Mouse (Mus musculus) left cerebral cortex, adult 11 months (tissue): Measurements from ENCODE around the gene Ttn.

Source experiments
- DNase-seq: peaks from one replicate; pipeline ENCODE4 v3.0.0; 2022; ENCODE audit warnings: low spot score

The Ttn gene

DNA sequence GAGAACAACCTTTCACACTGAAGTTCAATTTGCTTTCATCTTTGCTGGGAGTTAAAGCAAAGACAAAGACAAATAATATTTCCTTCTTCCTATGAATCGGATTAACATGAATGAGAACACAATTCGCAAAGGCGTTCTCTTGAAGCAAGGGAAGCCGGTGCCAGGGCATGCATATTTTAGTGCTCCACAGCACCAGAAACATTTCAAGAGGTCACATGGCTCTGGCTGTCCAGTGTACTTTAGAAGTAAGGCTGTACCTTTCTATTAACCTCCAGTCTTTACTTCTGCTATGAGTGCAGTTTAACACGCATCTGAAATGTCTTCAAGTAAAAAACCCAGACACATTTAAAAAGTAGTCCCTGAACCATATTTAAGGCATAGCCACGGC lies 20.3 kb downstream of the Ttn start:
- DNase-seq, result no peak

GRCm38 (mm10) chr2:76961420-76962044 lies 20.8 kb downstream of the Ttn start:
- DNase-seq, result no peak

DNA sequence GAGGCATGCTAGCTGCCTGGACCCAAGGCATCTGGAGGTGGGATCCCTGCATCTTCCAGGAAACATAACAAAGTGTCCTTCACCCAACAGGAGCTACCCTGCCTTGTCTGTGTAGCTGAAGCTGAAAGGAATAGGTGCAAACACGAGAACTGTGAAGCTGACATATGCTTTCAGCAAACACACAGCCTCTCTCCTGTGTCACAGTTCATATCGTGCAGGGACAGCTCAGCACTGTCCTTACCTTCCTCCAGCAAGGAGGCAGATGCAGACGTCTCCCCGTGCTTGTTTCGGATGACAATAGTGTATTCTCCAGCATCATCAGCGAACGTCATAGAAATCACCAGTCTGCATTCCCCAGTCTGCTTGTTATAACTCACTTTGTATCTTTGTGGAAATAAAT lies 32.6 kb downstream of the Ttn start:
- DNase-seq, result no peak

DNA sequence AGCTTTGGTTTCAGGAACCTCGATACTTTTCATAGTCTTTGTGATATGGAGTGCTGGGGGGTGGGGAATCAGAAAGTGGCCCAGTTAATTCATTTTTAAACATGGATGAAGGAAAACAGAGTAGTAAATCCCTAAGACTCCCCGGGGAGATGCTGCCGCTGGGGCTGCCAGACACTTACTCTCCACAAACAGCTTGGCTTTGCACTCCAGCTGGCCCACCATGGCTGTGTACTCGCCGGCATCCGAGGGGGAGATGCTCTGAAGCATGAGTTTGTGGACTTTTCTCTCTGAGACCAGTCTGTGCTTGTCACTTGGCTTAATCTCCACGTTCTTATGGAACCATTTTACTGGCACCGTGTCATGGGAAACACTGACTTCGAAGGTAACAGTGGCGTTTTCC lies 43.8 kb downstream of the Ttn start:
- DNase-seq, result no peak

DNA sequence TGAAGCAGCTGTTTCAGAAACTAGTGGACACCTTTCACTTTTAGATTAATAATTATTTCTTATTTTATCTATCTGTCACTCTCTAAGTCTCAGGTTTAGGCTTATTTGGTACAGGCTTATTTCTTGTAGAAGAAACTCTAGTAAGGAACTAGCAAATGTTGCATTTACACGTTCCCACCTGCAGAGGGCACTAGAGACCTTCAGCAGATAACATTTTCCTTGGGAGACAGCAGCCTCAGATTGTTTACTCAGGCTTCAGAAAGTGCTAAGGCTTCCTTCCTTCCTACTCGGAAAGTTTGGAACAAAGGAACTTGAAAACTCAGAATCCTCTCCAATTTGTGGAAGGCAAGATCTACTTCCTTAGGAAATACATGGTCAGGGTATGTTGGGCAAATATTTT lies 52.6 kb downstream of the Ttn start:
- DNase-seq, result peak; percentile 32

GRCm38 (mm10) chr2:76928816-76929215 lies 53.5 kb downstream of the Ttn start:
- DNase-seq, result no peak

- DNase-seq, result no peak
Measured at GRCm38 (mm10) chr2:76928298-76928697, 54.0 kb downstream of the Ttn start.

DNA sequence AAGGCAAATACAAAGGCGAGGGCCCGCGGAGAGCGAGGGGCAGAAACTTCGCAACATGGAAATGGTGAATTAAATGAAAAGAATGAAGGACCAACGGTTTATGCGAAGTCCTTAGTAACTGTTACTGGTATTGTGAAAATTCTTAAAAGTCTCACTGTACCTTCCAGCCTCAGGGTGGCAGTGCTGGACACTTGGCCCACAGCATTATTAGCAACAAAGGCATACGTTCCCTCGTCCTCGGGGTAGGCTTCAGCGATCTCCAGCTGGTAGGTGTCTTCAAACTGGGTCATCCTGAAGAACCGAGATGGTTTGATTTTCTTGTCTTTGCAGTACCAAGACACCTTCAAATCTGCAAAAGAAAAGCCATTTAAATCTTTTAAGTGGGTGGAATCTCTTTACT lies 55.4 kb downstream of the Ttn start:
- DNase-seq, result no peak

DNA sequence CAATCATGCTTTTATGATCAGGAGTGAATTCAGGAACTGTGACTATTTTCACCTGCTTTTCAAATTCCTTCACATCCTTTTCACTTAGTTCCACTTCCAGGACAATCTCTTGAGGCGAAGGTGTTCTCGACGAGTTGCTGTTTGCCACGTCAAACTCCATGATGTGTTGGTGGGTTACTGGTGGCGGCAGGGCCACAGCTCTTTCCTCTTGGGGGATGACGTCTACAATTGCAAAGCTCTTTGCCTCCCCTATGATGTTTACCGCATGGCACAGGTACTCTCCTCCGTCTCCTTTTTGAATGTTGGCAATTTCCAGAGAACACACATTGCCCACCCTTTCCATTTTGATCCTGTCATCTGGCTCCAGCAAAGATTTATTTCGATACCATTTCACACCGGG lies 67.4 kb downstream of the Ttn start:
- DNase-seq, result no peak

- no peak for DNase-seq
Measured at GRCm38 (mm10) chr2:76908705-76909457, 73.5 kb downstream of the Ttn start.

GRCm38 (mm10) chr2:76903351-76903750 lies 79.0 kb downstream of the Ttn start:
- no peak for DNase-seq

DNA sequence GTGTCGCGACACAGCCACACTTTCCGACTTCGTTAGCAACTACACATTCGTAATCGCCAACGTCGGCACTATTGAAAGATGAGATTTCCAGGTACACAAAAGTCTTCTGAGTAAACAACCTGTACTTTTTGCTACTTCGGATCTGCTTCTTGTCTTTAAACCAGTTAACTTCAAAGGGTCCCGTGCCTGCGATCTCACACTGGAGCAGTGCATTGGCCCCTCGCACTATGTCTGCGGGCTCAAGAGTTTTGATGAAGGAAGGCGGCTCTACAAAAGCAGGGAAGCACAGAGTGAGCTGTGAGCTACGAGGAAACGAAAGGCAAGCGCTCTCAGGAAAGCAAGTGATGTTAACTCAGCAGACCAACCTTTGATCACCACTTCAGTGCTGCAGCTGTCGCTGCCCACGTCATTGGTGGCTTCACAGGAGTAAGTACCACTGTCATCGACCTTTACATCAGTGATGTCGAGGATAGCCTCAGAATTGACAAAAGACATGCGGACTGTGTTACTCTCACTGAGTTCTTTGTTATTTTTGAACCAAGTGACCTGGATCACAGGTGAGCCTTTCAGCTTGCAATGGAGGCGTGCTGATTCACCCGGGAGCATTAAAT lies 80.8 kb downstream of the Ttn start:
- no peak for DNase-seq

DNA sequence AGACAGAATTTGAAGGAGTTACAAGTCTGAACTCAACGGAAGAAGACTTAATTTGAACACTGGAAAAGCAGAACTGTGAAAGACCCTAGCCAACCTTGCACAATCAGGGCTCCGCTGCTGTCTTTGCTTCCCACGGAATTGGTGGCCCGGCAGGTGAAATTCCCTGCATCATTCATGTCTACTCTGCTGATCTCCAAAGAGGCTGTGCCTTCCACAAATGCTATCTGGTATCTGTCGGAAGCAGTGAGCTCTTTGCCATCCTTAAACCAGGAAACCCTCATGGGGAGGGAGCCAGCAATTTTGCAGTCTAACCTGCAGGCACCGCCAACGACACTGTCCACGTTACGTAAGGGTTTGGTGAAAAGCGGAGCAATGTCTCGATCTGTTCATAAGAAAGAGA lies 82.5 kb downstream of the Ttn start:
- DNase-seq, result no peak

GRCm38 (mm10) chr2:76896990-76897389 lies 85.4 kb downstream of the Ttn start:
- DNase-seq, result no peak

GRCm38 (mm10) chr2:76895327-76895726 lies 87.0 kb downstream of the Ttn start:
- no peak for DNase-seq

DNA sequence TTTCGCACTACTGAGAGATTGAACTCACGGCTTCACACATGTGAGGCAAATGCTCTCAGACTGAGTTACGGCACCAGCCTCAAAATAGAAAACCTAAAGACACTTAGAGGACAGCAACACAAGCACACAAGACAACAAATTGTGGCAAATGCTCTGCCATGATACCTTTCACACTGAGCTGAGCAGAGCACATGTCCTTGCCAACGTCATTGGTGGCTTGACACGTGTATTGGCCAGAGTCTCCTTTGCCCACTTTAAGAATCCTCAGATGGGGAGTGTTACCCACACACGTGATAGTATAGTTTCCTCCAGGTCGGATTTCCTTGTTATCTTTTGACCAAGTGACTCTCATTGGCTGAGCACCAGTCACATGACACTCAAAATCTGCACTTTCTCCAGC lies 93.6 kb downstream of the Ttn start:
- no peak for DNase-seq

- no peak for DNase-seq
Measured at GRCm38 (mm10) chr2:76885855-76886254, 96.5 kb downstream of the Ttn start.

DNA sequence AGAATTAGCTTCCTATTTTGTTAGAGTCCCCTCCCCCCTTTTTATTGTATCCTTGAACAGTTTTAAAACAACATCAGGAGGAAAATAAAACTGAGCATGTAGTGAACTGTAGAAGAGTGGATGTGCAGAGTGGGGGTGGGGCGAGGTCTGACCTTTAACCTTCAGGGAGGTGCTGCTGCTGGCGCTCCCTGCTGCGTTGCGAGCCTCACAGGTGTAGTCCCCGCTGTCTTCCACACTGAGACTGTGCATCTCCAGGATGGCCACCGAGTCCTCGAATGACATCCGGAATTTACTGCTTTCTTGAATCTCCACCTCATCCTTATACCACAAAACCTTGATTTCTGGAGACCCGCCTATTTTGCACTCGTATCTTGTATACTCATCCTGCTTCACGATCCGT lies 100.9 kb downstream of the Ttn start:
- no peak for DNase-seq

DNA sequence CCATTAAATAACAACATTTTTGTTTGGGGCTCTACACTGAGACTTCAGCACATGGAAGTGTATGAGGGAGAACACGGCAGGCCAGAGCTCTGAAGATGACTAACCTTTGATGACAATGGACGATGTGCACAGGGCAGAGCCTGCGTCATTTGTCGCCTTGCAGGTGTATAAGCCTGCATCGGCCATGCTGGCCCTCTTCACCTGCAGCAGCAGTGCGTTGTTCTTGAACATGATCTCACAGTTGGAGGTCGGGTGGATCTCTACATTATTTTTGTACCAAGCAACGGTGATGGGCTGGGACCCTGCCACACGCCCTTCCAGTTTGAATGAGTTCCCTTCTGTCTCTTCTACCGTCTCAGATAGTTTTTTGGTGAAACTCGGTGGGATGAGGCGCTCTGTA lies 106.8 kb downstream of the Ttn start:
- DNase-seq, result no peak

DNA sequence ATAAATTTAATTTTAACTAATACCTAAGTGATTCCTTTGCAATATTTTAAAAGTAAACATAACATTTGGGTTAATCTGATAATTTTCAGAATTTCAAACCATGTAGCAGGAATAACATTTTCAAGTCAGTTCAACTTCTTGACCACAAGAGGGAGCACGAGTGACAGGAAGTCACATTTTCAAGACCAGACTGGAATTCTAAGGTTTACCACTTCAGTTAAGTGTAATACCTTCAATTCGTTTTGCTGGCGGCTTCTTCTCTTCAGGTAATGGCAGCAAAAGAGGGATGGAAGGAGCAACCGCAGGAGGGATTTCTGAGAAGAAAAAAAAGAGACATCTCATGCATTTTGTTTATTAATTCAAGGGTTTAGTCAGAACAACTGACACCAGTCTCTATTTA lies 115.4 kb downstream of the Ttn start:
- DNase-seq, result no peak

- DNase-seq, result no peak
Measured at GRCm38 (mm10) chr2:76865497-76865896, 116.8 kb downstream of the Ttn start.

GRCm38 (mm10) chr2:76861327-76861726 lies 121.0 kb downstream of the Ttn start:
- no peak for DNase-seq

DNA sequence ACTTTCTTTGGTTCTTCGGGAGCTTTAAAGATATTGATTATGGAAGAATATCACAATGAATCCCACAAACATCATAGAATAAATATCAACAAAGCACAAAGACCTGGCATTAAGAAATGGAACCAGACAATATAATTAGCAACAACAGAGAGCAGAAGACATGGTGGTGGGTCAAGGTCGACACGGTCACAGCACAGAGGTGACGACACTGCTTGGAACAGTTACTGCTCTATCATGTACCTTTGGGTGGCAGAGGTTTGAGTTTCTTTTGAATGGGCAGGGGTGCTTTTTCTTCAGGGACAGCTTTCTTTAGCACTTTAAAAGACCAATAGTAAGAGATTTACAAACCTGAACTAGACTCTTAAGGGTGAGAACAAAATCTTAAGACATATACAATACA lies 132.3 kb downstream of the Ttn start:
- DNase-seq, result no peak

GRCm38 (mm10) chr2:76843162-76843561 lies 139.2 kb downstream of the Ttn start:
- DNase-seq, result no peak
